Mouse (Mus musculus): Measurements from ENCODE around the gene Kndc1. TPM values are rescaled to one million over a fixed set of nuclear protein-coding genes. Genes with fewer than 3 reads are reported as not detected.

Gene Kndc1
- 2.4 TPM for polyA plus RNA-seq (2014; fragmentation: Illumina TruSeq; extraction: RNeasy Lipid Tissue Mini Kit (QIAGEN cat#74804); ENCODE audit: low read depth, low replicate concordance)

GRCm38 (mm10) chr7:139894655-139895557, at the start of gene Kndc1:
Kndc1 (plus strand) TSS chr7:139894696.

GRCm38 (mm10) chr7:139943674-139944281, 49.3 kb downstream of the Kndc1 start, which contains the start of gene Utf1:
Utf1 (plus strand) TSS chr7:139943789.

GRCm38 (mm10) chr7:139978278-139978892, 83.9 kb downstream of the Kndc1 start, which contains the start of gene 6430531B16Rik:
6430531B16Rik (minus strand) TSS chr7:139978755.

Other genes starting within 250 kb of the Kndc1 start
- gene Cfap46, start 210.9 kb upstream of the Kndc1 start, polyA plus RNA-seq (2014; fragmentation: Illumina TruSeq; extraction: RNeasy Lipid Tissue Mini Kit (QIAGEN cat#74804); ENCODE audit: low read depth, low replicate concordance), result 3.4 TPM
- 0.35 TPM for gene Adgra1, start 60.5 kb upstream of the Kndc1 start, polyA plus RNA-seq (2014; fragmentation: Illumina TruSeq; extraction: RNeasy Lipid Tissue Mini Kit (QIAGEN cat#74804); ENCODE audit: low read depth, low replicate concordance)
- not detected for gene Utf1, start 49.1 kb downstream of the Kndc1 start, polyA plus RNA-seq (2014; fragmentation: Illumina TruSeq; extraction: RNeasy Lipid Tissue Mini Kit (QIAGEN cat#74804); ENCODE audit: low read depth, low replicate concordance)
- 2.7 TPM for gene 6430531B16Rik, start 84.1 kb downstream of the Kndc1 start, polyA plus RNA-seq (2014; fragmentation: Illumina TruSeq; extraction: RNeasy Lipid Tissue Mini Kit (QIAGEN cat#74804); ENCODE audit: low read depth, low replicate concordance)
- 6.7 TPM for gene Adam8, start 97.9 kb downstream of the Kndc1 start, polyA plus RNA-seq (2014; fragmentation: Illumina TruSeq; extraction: RNeasy Lipid Tissue Mini Kit (QIAGEN cat#74804); ENCODE audit: low read depth, low replicate concordance)
- gene Zfp511, start 141.7 kb downstream of the Kndc1 start, polyA plus RNA-seq (2014; fragmentation: Illumina TruSeq; extraction: RNeasy Lipid Tissue Mini Kit (QIAGEN cat#74804); ENCODE audit: low read depth, low replicate concordance), result 16.0 TPM
- 19.4 TPM for gene Tubgcp2, start 142.0 kb downstream of the Kndc1 start, polyA plus RNA-seq (2014; fragmentation: Illumina TruSeq; extraction: RNeasy Lipid Tissue Mini Kit (QIAGEN cat#74804); ENCODE audit: low read depth, low replicate concordance)
- gene Msx3, start 154.4 kb downstream of the Kndc1 start, polyA plus RNA-seq (2014; fragmentation: Illumina TruSeq; extraction: RNeasy Lipid Tissue Mini Kit (QIAGEN cat#74804); ENCODE audit: low read depth, low replicate concordance), result not detected
- gene Caly, start 187.9 kb downstream of the Kndc1 start, polyA plus RNA-seq (2014; fragmentation: Illumina TruSeq; extraction: RNeasy Lipid Tissue Mini Kit (QIAGEN cat#74804); ENCODE audit: low read depth, low replicate concordance), result 0.79 TPM
- not detected for gene Prap1, start 198.7 kb downstream of the Kndc1 start, polyA plus RNA-seq (2014; fragmentation: Illumina TruSeq; extraction: RNeasy Lipid Tissue Mini Kit (QIAGEN cat#74804); ENCODE audit: low read depth, low replicate concordance)
- 20.9 TPM for gene Fuom, start 207.7 kb downstream of the Kndc1 start, polyA plus RNA-seq (2014; fragmentation: Illumina TruSeq; extraction: RNeasy Lipid Tissue Mini Kit (QIAGEN cat#74804); ENCODE audit: low read depth, low replicate concordance)
- 14.7 TPM for gene Paox, start 221.1 kb downstream of the Kndc1 start, polyA plus RNA-seq (2014; fragmentation: Illumina TruSeq; extraction: RNeasy Lipid Tissue Mini Kit (QIAGEN cat#74804); ENCODE audit: low read depth, low replicate concordance)
- gene Echs1, start 221.8 kb downstream of the Kndc1 start, polyA plus RNA-seq (2014; fragmentation: Illumina TruSeq; extraction: RNeasy Lipid Tissue Mini Kit (QIAGEN cat#74804); ENCODE audit: low read depth, low replicate concordance), result 181 TPM
- 26.6 TPM for gene Mtg1, start 242.9 kb downstream of the Kndc1 start, polyA plus RNA-seq (2014; fragmentation: Illumina TruSeq; extraction: RNeasy Lipid Tissue Mini Kit (QIAGEN cat#74804); ENCODE audit: low read depth, low replicate concordance)

Measured in adipose tissue, adult 10 weeks (tissue).